ENCODE assay signal across 8 mouse cellular contexts in genomic region chr11:76406702-76407583, GRCm38 (mm10). TPM values are rescaled to one million over a fixed set of nuclear protein-coding genes. Genes with fewer than 3 reads are reported as not detected.
DNase-seq lines count a peak whose midpoint lies in the region; ATAC-seq and TF ChIP-seq lines count a peak whose summit lies in the region.

Gene Timm22 (plus strand): TSS chr11:76406952.

- H3K36me3 ChIP-seq in ES-Bruce4 (ENCODE audit: control insufficient read depth, insufficient read depth, low read length, poor library complexity, severe bottlenecking), result 0 out of 2 replicates have a peak, but pooled peaks cover 2% of the 10 kb centered on the region
- peaks cover 11% of the 10 kb centered on the region; the same call in 1 of the 2 replicates for H3K36me3 ChIP-seq in forebrain, embryonic 13.5 days (ENCODE audit: poor library complexity, severe bottlenecking)
- peaks cover 2% of the 10 kb centered on the region for H3K36me3 ChIP-seq in liver, postnatal 0 days (replicated peaks; ENCODE audit: insufficient read depth, low read length)
- no peaks in the 10 kb centered on the region for H3K36me3 ChIP-seq in neural tube, embryonic 14.5 days (ENCODE audit: control insufficient read depth, insufficient read depth, low read length)

- H3K4me3 ChIP-seq in ES-Bruce4 (ENCODE audit: low read depth, low read length), result peak within 1 kb of the TSS; percentile 84
- H3K4me3 ChIP-seq in forebrain, embryonic 13.5 days, result peak within 1 kb of the TSS; percentile 87
- peak within 1 kb of the TSS; percentile 90 for H3K4me3 ChIP-seq in liver, postnatal 0 days (ENCODE audit: low read depth, low read length)
- peak within 1 kb of the TSS; percentile 67 for H3K4me3 ChIP-seq in neural tube, embryonic 14.5 days (ENCODE audit: low read depth, low read length)

- TF ChIP-seq POLR2A in ES-Bruce4 (IDR thresholded peaks at IDR 0.05; ENCODE audit: insufficient read depth, low read length), result peak; percentile 57

- DNase-seq in heart, postnatal 10 days, result peak; percentile 99
- DNase-seq in large intestine, adult 2 months (ENCODE audit: low read depth, low spot score), result peak; percentile 93
- DNase-seq in liver, postnatal 0 days, result peak; percentile 95
- DNase-seq in testis, postnatal 10 days (ENCODE audit: low spot score), result peak; percentile 97

- peak within 1 kb of the TSS; percentile 76 for H3K4me2 ChIP-seq in forebrain, embryonic 13.5 days
- H3K4me2 ChIP-seq in liver, postnatal 0 days (ENCODE audit: low read depth, low read length), result peak within 1 kb of the TSS; percentile 82
- H3K4me2 ChIP-seq in neural tube, embryonic 14.5 days (ENCODE audit: low read depth, low read length), result peak within 1 kb of the TSS; percentile 67

- no peaks in the 10 kb centered on the region for H3K9me3 ChIP-seq in ES-Bruce4 (replicated peaks; ENCODE audit: control insufficient read depth, insufficient read depth, low read length, poor library complexity, severe bottlenecking)
- H3K9me3 ChIP-seq in forebrain, embryonic 13.5 days (replicated peaks), result no peaks in the 10 kb centered on the region
- no peaks in the 10 kb centered on the region for H3K9me3 ChIP-seq in liver, postnatal 0 days (ENCODE audit: low read length)
- no peaks in the 10 kb centered on the region for H3K9me3 ChIP-seq in neural tube, embryonic 14.5 days (ENCODE audit: control insufficient read depth, low read length)

- H3K9ac ChIP-seq in ES-Bruce4 (ENCODE audit: low read depth, poor library complexity, severe bottlenecking), result peak within 1 kb of the TSS; percentile 79
- peak within 1 kb of the TSS; percentile 93 for H3K9ac ChIP-seq in forebrain, embryonic 13.5 days
- peak within 1 kb of the TSS; percentile 93 for H3K9ac ChIP-seq in liver, postnatal 0 days (replicated peaks)
- peak within 1 kb of the TSS; percentile 75 for H3K9ac ChIP-seq in neural tube, embryonic 14.5 days (replicated peaks; ENCODE audit: low read depth, low read length)

- intact Hi-C loops in heart, postnatal 10 days (cut with DNase I), result loop anchor here (1.0 kb wide), 1 partner anchor 154 kb away; no protein-coding TSS in a partner anchor

- peak; percentile 97 for ATAC-seq in cerebellum, adult (ENCODE audit: insufficient number of reproducible peaks, low FRiP score, low TSS enrichment)
- peak; percentile 96 for ATAC-seq in forebrain, embryonic 13.5 days
- peak; percentile 99 for ATAC-seq in liver, postnatal 0 days
- peak; percentile 94 for ATAC-seq in neural tube, embryonic 14.5 days (ENCODE audit: low read depth)

- TF ChIP-seq CTCF in ES-Bruce4 (IDR thresholded peaks at IDR 0.05; ENCODE audit: low read depth, low read length), result peak; percentile 97
- TF ChIP-seq CTCF in liver, postnatal 0 days (IDR thresholded peaks at IDR 0.05; ENCODE audit: low read depth), result peak; percentile 99

- 0 out of 2 replicates have a peak, but pooled peaks have one; percentile 30 for TF ChIP-seq EP300 in ES-Bruce4 (IDR thresholded peaks at IDR 0.05; ENCODE audit: insufficient read depth, low read depth, low read length)
- TF ChIP-seq EP300 in liver, postnatal 0 days (IDR thresholded peaks at IDR 0.05; ENCODE audit: low read depth), result peak; percentile 16; the same call in 1 of the 2 replicates

- no peak within 1 kb of the TSS for H3K27ac ChIP-seq in ES-Bruce4 (ENCODE audit: insufficient read depth, low read length)
- peak within 1 kb of the TSS; percentile 15; the same call in 1 of the 2 replicates for H3K27ac ChIP-seq in forebrain, embryonic 13.5 days
- H3K27ac ChIP-seq in liver, postnatal 0 days (ENCODE audit: low read depth), result peak within 1 kb of the TSS; percentile 52
- H3K27ac ChIP-seq in neural tube, embryonic 14.5 days (ENCODE audit: low read depth, low read length), result peak within 1 kb of the TSS; percentile 16; the same call in 1 of the 2 replicates

- no peaks in the 10 kb centered on the region for H3K27me3 ChIP-seq in ES-Bruce4 (ENCODE audit: control insufficient read depth, insufficient read depth, low read length, poor library complexity, severe bottlenecking)
- H3K27me3 ChIP-seq in forebrain, embryonic 13.5 days, result 0 out of 2 replicates have a peak, but pooled peaks cover 3% of the 10 kb centered on the region
- no peaks in the 10 kb centered on the region for H3K27me3 ChIP-seq in liver, postnatal 0 days (ENCODE audit: insufficient read depth, low read length)
- no peaks in the 10 kb centered on the region for H3K27me3 ChIP-seq in neural tube, embryonic 14.5 days (ENCODE audit: control insufficient read depth, insufficient read depth, low read length)

- no peaks in the 10 kb centered on the region for H3K4me1 ChIP-seq in ES-Bruce4 (ENCODE audit: control insufficient read depth, insufficient read depth, low read length)
- peaks cover 15% of the 10 kb centered on the region for H3K4me1 ChIP-seq in forebrain, embryonic 13.5 days
- H3K4me1 ChIP-seq in liver, postnatal 0 days (ENCODE audit: insufficient read depth), result peaks cover 6% of the 10 kb centered on the region; the same call in 1 of the 2 replicates
- 0 out of 2 replicates have a peak, but pooled peaks cover 7% of the 10 kb centered on the region for H3K4me1 ChIP-seq in neural tube, embryonic 14.5 days (ENCODE audit: control insufficient read depth, insufficient read depth, low read length)

- whole genome bisulfite sequencing in forebrain, embryonic 13.5 days, result under 1% methylated on average over 46 of the region's 46 CpGs
- 1% methylated on average over 46 of the region's 46 CpGs for whole genome bisulfite sequencing in large intestine, adult 2 months
- WGBS in liver, postnatal 0 days (ENCODE audit: insufficient replicate concordance), result under 1% methylated on average over 46 of the region's 46 CpGs
- under 1% methylated on average over 46 of the region's 46 CpGs for WGBS in neural tube, embryonic 14.5 days

RNA-seq across cellular contexts. Expression of gene Timm22, which starts in this region (rescaled TPM):
- 16.9 and 19.1 TPM in 2 replicates for polyA plus RNA-seq in ES-Bruce4 (2011; ENCODE audit: insufficient read depth, insufficient read length, low read depth, missing spikeins)
- polyA plus RNA-seq in forebrain, embryonic 13.5 days (2015; fragmentation: Nextera tagmentation; extraction: Ambion mirVana), result 102 and 104 TPM in 2 replicates
- 10 to 100 TPM; 43.4 to 51.7 TPM for total RNA-seq in heart, postnatal 10 days (2021)
- polyA plus RNA-seq in large intestine, adult 2 months (2012; rRNA removed), result 14.8 and 15.6 TPM in 2 replicates
- polyA plus RNA-seq in liver, postnatal 0 days (2015; fragmentation: Nextera tagmentation; extraction: Ambion mirVana), result 35.0 and 38.4 TPM in 2 replicates
- 114 and 116 TPM in 2 replicates for polyA plus RNA-seq in neural tube, embryonic 14.5 days (2014; fragmentation: Nextera tagmentation; extraction: Ambion mirVana)
